Mouse (Mus musculus): ENCODE results near the gene Hand2.

Gene Hand2

DNA sequence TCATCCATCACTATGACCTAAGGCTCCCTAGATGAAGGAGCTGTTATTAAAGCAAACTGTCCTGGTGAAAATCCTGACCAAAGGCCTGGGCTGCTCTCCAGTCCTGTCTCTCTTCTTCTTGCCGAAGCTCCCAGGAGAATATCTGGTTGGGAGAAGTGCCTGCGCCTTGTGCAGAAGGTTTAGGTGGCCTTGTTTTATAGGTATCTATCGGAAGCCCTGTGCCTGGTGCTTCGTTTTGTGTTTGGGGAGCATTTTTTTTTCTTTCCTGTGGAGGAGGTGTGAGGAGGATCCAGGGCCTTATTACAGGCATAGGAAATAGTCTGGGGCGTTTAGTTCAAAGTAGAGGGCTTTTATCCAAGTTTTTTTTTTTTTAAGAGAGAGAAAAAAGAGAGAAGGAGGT lies 3.9 kb downstream of the Hand2 start:
- DNase-seq (ENCODE audit: low spot score): no peak

DNA sequence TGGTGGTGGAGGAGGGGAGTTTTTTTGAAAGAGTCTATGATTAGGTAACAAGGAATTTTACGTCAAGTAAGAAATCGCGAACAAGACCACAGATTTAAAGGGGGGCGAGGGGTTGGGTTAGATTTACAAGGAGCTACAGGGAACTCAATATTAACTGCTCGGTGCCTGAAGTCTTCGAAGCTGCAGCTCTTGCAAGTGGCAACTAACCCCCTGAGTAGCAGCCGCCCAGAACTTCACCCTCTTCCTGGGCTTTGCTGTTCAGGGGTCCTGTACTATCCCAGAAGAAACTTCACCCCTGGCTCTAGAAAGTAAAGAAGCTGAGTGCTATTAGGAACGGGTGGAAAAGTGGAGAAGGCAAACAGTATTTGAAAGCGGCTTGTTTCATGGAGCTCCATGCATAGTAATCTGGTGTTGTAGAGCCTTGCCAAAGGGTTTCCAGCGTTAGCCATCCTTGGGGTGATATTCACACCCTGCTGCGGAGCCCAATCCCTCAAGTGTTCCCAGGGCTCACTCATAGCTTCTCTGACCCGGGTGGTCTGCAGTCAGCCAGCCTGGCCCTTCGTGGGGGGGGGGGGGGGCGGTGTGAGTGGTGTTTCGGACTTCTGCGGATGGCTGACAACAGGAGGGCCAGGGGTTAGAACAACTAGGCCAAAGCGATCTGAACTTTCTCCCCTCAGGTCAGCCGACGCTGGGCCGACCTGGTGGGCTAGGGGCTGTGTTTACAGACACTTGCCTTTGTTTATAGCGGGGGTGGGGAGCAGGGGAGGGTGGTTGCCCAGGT lies 4.5 kb downstream of the Hand2 start:
- no peak for DNase-seq (ENCODE audit: low spot score)

DNA sequence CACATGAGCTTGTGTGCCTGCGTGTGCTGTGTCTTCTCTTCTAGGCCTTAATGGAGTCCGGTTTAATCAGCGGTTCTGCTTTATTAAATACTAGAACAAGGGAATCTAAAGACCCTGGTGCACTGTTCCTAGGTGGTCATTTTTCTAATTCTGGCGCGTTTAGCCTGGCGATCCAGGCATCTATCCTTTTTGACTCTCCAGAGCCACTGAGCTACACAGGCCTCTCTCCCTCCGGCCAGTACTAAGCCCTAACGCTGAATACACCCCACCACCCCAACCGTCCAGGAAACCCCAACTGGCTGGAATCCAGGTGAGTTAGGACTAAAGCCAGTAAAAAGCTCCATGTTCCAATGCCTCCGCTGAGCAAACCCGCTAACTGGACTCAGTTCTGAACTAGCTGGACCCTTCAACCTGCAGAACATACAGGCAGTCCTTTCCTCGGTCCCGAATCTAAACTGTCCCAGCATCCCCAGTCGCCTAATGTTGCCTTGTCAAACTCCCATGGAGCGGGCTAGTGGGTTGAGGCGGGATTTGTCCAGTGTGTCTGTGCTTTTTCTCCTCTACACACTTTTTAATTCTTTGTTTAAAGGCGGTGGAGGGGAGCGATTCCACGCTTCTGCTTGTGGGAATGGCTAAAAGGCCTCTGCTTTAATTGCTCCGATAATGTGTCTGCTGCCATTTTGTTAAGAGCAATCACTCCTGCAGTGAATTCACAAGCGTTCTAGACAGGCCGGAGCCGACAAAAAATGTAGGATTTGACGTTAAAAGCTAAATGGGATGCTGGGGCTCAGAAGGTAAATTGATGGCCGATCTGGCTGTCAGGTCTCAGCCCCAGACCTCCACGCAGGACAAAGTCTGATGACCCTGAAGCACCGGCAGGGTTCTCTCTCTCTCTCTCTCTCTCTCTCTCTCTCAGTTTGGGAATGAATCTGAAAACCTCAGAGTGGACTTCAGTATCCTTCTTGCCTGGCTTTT lies 5.6 kb downstream of the Hand2 start:
- DNase-seq (ENCODE audit: low spot score): no peak

DNA sequence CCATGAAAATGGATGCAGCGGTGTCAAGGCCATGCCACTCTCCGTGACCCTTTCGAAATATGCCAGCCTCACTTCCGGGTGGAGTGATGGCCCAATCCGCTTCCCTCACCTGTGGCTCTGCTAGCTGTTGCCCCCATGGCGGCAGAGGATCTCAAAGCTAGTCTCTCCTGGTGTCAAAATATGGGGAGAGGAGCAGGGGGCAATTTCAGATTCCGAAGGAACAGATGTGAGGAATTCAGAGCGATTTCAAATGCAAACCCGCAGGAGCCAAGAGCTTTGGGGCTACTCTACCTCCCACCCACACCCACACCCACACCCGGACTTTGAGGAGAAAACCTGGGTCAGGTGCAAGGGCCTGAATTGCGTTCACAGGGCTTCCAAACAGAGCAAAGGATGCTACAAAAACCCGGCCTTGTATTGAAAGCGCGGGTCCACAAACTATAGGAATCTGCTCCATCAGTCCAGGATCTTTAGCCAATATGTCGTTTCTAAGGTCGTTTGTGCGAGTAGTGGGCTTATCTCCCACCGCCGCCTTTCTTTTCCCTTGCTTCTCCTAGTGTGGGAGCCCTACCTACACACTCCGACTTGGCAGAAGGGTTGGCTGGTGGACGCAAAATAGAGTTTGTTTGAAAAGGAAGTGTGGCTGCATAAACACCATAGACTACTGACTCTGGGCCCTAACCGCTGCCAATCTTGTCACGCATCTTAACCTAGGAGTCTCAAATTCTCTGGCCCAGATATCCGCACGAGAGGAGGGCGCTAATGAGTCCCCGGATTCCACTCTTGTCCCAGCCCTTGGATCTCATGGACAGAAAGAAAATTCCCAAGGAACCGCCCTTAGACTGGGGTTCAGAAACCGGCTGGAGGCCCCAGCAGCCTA lies 6.7 kb downstream of the Hand2 start:
- no peak for DNase-seq (ENCODE audit: low spot score)

DNA sequence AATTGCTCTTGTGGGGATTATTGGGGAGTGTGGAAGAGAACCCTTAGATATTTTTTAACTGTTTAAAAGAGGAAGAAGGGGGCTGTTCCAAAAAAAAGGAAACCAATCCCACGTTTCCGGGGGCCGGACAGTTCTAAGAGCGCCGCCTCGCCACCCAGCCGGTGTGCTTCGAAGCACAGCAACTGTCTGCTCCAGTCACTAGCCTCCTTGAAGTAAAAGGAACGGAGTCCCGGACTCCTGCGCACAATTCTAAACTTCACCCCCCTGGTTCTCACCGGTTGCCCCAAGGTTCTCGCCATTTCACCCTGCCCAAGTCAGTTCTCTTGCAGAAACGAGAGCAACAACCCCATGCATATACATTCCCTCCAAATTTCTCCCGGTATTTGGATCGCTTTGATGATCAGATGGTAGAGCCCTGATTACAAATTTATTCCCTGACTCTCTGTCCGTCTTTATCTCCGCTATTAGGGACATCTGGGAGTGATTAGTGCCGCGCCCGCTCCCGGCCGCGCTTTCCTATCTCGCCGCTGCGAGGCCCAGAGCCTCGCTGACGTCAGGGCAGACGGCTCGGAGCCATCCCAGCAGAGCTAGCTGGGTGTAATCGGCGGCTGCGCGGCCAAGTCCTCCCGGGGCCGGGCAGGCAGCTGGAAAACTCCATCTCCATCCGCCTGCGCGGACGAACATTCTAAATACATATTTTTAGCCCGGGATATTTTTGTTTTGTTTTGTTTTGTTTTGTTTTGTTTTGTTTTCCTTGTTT lies 7.6 kb downstream of the Hand2 start:
- DNase-seq (ENCODE audit: low spot score): no peak

DNA sequence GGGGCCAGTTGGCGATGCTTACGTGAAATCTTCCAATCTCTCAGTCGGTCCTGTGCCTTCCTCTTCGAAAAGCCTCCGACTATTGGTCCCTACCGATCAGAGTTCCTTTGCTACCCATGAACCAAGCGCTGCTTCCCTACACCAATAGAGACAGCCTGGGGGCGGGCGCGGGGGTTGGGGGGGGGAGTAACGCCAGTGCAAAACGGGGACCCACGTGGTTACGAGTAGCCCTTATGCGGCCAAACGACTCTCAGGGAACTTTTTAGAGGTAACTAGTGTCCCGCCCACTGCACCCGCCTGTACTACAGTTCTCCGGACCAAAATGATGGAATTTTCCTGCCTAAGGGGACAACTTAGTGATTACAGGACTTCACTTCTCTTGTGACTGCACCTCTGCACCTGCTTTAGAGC lies 8.2 kb downstream of the Hand2 start:
- no peak for DNase-seq (ENCODE audit: low spot score)

DNA sequence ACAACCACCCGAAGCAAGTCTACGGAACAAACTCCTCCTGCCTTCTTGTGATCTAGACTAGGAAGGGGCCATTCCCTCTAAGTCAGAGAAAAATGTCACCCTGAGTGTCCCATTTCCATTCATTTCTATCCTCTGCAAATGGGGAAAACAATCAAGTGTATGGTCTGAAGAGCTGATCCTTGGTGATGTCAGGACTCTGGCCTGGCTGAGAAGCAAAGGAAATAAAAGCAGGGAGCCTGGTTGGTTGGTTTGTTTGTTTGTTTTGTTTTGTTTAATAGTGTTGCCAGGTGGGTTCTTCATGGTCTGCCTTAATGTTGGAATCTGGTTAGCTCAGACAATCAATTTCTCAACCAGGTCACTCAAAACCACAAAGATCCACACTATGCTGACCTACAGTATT lies 9.3 kb downstream of the Hand2 start:
- no peak for DNase-seq (ENCODE audit: low spot score)

DNA sequence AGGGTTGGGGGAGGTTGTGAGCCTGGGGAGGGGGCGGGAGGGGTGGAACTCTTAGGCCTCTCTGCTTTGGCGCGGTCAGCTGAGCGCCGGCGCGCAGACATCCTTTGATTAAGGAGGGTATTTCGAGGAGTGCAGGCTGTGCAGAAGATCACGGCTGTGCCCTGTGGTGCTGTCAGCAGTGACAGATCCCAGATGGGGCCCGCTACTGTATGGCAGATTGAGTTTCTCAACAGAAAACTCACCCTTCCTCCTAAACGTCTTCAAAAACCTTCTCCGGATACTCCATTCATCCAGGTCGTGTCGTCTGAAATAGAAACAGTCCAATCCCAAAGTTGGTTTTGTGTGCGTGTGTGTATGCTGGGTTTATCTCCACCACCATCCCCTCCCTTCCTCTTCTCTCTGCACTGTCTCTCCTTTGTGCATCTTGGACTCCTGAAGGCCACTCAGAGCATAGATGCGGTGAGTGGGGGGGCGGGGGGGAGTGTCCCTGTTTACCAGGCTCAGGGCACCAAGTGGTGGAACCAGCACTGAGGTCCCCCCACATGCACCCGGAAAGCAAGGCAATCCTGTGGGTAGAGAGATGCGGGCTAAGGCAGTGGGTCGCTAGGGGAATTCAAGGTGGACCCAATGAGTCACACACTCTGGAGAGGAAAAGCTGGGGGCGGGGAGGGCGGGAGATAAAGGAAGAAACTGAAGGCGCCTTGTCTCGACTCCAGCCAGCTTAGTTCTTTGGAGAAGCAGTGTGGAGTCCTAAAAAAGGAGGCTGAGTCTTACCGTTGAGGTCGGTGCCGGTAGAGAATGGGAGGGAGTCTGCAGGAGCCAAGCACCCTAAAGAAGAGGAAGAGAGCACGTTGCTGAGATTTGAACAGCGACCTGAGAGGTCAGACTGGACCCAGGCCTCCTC lies 11.2 kb downstream of the Hand2 start:
- DNase-seq (ENCODE audit: low spot score): no peak

DNA sequence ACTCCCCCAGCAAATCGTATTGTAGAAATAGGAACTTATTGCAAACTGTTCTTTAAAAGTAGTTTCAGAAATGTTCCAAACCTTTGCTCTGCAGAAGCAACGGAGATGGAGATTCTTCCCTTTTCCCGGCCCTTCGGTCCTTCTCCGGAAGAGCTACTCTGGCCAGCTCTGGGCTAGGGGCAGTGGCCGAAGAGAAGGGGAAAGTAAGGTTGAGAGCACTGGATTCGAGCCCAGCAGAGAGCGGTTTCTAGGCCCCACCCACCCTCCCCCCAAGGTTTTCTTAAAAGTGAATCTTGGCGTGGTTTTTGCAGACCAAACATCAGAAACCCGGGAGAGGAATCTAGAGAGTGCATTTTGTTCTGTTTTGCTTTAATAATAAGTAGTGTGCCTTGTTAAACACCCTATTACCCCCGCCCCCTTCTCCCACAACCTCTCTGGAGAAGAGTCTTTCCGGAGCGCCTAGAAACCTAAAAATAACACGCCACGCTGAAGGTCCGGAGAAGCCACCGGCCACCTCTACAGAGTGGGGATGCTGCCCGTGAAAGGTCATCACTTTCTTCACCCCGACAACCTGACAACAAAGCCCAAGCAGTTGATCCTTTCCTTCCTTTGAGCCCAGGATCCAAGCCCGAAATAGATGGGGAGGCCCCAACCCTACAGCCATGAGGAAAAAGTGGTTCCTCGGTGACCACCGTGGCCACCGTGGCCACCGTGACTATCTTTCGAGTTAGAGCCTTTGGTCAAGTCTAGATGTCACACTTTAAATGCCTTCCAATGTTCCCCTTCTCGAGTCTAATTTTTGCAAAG lies 12.1 kb downstream of the Hand2 start:
- peak; percentile 0 for DNase-seq (ENCODE audit: low spot score)

DNA sequence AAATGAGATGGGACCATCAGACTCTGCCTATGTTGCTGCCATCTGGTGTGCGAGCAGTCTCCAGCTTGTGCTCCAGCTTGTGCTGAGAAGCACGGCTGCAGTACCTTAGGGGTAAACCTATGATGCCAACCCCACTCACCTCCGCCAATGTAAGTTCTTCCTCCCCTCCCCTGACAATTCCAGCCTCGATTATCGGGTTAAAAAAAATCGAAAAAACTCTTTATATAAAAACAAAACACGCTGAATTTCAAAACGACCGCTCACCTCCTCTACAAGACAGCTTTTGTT lies 12.6 kb downstream of the Hand2 start:
- no peak for DNase-seq (ENCODE audit: low spot score)

DNA sequence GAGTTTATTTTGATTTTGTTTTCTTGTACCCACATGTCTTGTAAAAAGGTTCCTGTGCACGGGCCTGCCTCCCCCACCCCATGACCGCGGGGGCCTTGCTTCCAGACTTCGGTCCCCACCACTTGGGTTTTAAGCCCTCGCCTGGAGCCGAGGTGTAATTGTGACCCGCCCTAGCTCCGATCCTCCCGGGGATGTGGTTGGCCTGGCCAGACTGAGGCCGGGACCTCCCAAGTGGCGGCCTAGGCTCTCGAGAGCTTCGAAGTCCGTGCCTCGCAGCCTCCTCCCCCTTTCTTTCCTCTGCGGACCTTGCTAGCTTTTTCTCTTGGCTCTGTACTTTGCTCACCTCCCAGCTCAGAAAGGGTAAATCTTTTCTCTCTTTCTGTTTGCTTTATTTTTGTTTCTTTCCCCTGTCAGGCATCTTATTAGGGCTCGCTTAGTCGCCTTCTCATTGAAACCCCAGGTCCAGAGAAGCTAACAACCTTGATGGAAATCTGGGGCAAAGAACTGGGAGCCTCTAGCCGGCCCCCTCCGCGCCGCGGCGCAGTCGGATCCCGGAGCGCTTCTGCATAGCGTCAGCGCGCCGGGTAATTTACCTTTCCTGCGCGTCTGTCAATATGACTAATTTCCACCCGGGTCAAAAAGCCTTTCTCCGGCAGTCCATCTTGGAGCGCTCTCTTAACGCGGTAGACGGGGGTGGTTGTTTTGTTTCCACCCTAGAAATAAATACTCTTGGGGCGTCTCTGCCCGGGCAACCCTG lies 13.2 kb downstream of the Hand2 start:
- no peak for DNase-seq (ENCODE audit: low spot score)

DNA sequence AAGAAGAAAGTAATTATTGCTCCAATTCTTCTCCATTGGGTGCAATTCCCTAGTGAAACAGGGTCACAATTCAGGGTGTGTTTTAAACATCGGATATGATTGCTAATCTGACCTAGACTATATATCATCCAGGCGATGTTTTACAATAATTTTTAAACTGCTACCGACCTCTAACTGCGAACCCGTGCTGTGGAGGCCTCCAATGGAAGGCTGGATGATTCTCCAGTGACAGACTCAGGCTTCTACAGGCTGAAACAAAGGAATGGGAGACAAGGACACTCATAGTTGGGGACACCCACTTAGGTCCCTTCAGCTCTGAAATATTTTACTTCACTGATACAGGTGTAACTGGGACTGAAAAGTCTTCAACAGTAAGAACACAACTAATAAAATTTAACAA lies 13.9 kb downstream of the Hand2 start:
- DNase-seq (ENCODE audit: low spot score): no peak

DNA sequence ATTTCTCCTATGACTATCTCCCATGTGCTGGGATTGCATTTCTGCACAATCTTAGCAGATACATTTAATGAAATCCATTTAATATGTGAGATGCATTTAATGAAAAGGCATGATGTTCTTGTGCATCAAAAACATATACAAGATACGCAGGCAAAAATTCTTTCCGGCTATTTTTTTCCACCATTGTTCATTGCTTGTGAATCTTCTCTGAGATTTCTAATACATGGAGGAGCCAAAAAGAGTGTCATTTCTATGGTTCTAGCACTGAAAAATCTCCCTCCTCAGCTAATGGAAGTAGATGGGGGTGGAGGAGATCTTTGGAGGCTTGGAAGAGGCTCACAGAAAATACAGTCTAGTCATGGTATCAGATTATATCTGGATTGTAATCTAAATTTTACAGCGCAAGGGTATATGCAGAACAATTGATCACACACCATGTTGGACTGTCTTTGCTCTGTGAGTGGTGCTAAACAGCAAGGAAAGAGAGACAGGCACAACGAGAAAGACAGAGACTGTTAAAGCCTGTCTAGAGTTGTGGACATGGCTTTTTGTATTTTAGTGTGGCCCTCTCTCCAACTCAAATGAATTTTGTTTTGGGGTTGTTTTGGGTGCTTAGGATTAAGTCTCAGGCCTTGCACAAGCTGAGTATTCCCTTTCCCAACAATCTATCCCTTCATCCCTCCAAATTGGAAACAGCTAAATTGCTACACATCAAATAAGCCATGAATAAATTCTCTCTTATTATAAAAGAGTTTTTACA lies 16.7 kb downstream of the Hand2 start:
- no peak for DNase-seq (ENCODE audit: low spot score)

DNA sequence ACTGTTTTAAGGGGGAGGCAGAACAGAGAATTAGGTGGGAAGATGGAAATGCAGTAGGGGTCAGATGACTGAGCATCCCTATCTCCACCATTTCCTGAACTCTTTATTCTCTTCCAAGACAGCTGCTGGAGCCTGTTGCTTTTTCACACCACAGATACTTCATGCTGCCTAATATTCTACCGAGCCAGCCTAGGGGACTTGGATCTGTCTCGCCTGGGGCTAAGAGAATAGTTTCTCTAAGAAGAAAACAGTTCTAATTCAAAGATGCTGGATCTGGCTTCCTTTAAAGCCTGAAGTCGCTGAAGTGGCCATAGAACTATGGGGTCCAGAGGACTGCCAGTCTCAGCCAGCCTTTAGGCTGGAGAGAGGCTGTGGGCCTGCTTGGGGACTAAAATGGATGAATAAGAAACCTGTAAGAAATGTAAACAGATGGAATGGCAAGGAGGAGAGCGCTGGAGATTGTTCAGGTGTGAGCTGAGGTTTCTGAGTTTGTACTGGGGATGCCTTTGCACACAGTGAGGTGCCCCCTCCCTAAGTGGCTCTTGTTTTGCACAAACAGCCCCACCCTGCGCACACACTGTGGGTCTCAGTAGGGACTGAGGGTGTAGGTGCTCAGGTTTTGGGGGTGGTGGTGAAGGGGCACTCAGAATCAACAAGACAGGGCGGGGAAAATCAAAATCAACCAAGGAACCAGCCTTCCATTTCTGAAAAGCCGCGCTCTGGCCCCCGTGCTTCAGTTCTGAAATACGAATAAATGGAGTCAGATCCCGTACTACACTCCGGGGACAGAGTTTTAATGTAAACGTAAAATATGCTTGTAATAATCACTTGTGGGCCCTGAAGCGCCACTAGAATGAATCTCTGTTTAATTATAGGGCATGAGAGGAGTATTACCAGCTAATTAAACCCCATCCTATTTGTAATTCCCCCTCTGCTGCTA lies 19.2 kb downstream of the Hand2 start:
- no peak for DNase-seq (ENCODE audit: low spot score)

DNA sequence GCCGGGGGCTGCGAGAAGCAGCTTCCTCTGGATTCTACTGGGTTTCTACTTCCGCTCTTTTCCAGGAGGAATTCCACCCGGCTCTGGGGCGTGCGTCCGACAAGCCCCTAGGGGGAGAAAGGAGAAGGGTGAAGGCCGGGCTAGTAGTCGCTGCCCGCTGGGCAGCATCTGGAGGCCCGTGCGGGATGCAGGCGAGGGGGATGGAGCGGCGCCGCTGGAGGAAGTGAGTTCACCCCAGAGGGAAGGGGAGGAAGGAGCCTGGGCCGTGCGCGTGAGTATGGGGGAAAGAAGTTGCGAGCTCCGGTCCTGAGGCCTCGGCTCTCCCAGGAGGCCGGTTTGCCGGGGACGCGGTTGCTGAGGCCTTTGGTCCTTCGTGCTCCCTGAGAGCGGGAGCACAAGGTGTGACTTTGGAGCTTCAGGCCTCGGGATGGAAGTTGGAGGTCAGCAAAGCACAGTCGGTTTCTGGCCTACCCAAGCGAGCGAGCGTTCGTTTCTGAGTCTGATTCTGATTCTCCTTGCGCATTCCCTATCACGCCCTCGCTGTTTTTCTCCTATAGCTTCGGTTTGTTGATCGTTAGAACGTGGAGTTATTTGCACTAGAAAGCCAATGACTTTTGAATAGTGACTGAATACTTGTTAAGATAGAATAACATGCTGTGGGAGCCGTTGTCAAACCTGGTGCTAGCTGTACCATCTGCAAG lies 20.2 kb downstream of the Hand2 start:
- no peak for DNase-seq (ENCODE audit: low spot score)

DNA sequence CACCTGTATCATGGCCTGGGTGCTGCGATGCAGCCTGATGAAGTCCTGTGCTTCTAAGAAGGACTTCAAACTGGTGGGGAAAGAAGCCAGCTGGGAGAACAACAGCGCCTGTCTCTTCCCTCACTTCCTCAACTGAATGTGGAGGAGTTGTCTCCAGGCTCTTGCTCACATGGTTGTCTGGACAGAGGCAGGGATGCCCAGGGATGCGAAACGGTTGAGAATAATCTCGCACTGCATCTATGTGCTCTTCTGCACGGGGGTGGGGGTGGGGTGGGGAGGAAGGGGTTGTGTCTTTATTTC lies 20.7 kb downstream of the Hand2 start:
- no peak for DNase-seq (ENCODE audit: low spot score)
